Mouse (Mus musculus): ENCODE data around the gene Cyp24a1. TPM values are rescaled to one million over a fixed set of nuclear protein-coding genes. Genes with fewer than 3 reads are reported as not detected.

The Cyp24a1 gene
- polyA plus RNA-seq, 1 experiment from 2014 or later, result not detected

DNA sequence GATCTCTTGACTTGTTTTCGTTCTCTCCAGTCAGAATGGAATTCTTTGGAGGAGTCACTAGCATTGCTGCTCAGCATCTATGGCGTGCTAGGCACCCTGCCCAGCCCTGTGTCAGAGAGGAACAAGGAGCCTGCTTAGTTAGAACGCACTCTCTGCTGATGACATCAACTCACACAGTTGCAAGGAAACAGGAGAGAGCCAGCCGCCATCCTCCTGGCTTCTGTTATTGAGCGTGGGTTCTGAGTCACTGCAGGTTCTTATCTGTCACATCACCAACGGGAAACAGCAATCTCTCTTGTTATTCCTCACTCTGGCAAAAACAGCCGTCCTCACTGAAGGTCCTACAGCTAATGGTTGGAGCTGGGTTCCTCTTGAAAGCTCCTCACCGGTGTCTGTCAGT lies 6.4 kb upstream of the Cyp24a1 start:
- H3K4me2 ChIP-seq (replicated peaks; ENCODE audit: low read depth), result no peak overlapping the region
- H3K36me3 ChIP-seq (ENCODE audit: control insufficient read depth, insufficient read depth), result no peaks in the 10 kb centered on the region
- no peak overlapping the region for H3K27ac ChIP-seq (ENCODE audit: low read depth, low read length)
- H3K4me3 ChIP-seq (ENCODE audit: low read depth, low read length), result no peak overlapping the region
- ATAC-seq, result no peak
- H3K4me1 ChIP-seq (replicated peaks; ENCODE audit: control insufficient read depth, insufficient read depth, low read length), result no peaks in the 10 kb centered on the region
- H3K27me3 ChIP-seq (replicated peaks; ENCODE audit: control insufficient read depth, insufficient read depth, low read length), result peaks cover 7% of the 10 kb centered on the region; the same call in 1 of the 2 replicates
- WGBS, result 35% methylated on average over 8 of the region's 8 CpGs
- no peak for TF ChIP-seq CTCF (IDR thresholded peaks at IDR 0.05; ENCODE audit: low read depth)
- no peak overlapping the region for H3K9ac ChIP-seq (ENCODE audit: low read depth, low read length)
- no peaks in the 10 kb centered on the region for H3K9me3 ChIP-seq (ENCODE audit: control insufficient read depth)

DNA sequence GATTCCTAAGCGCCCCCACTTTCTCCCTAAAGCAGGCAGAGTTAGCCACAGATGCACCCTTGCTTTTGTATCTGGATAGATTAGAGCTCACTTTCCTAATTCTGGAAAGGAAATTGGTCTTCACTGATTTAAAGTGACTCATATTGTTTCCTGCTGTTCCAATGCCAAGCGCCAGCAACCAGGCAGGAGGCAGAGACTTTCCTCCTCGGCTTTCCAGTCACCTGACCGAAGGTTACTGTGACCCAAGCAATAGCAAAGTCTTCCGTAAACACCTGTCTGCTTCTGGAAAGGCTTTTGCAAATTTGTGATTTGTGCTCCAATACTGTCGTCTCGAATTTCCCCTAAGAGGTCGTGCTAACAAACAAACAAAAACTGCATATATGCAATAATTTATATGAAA lies 1.1 kb upstream of the Cyp24a1 start:
- no peaks in the 10 kb centered on the region for H3K9me3 ChIP-seq (ENCODE audit: control insufficient read depth)
- peaks cover 58% of the 10 kb centered on the region for H3K27me3 ChIP-seq (replicated peaks; ENCODE audit: control insufficient read depth, insufficient read depth, low read length)
- H3K27ac ChIP-seq (ENCODE audit: low read depth, low read length), result no peak overlapping the region
- no peak overlapping the region for H3K4me3 ChIP-seq (ENCODE audit: low read depth, low read length)
- WGBS, result 16% methylated on average over 8 of the region's 8 CpGs
- no peak for TF ChIP-seq CTCF (IDR thresholded peaks at IDR 0.05; ENCODE audit: low read depth)
- ATAC-seq, result no peak
- H3K4me1 ChIP-seq (replicated peaks; ENCODE audit: control insufficient read depth, insufficient read depth, low read length), result no peaks in the 10 kb centered on the region; the same call in 1 of the 2 replicates
- no peaks in the 10 kb centered on the region for H3K36me3 ChIP-seq (ENCODE audit: control insufficient read depth, insufficient read depth)
- H3K9ac ChIP-seq (ENCODE audit: low read depth, low read length), result no peak overlapping the region
- H3K4me2 ChIP-seq (replicated peaks; ENCODE audit: low read depth), result no peak overlapping the region

DNA sequence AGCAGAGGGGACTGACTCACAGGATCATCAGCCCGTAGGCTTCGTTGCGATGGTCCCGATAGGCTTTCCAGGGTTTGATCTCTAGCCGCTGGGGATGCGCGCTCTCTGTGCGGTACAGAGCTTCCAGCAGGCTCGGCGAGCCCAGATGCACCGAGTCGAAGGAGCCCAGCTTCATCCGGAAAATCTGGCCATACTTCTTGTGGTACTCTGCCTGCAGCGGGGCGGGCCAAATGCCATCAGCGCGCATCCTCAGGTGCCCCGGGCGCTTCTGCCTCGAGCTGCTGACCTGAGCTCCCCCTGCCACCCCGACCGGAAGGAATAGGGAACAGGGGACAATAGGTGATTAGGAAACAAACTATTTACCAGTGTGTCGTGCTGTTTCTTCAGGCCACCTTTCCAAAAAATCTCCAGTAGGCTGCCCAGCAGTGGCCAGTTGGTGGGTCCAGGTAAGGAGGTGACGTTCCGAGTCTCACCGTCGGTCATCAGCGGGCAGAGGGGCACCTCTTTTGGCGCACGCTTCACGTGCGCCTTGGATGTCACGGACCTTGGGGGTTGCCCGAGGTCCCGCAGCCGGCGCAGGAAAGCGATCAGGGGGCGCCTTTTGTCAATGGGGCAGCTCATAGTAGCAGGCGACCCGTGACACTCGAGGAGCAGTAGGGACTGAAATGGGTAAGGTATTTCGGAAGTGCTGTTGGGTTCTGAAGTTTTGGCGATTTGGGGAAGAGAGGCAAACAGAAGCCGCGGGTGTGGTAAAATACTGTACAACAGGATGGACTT lies 603 bp downstream of the Cyp24a1 start, which contains the start of gene Pfdn4:
Gene Pfdn4, plus strand, starts transcription at position 275 of the 777 bp plus-strand sequence.
- ATAC-seq, result no peak
- Histone ChIP-seq H3K9me3 (ENCODE audit: control insufficient read depth) (no peaks in the 10 kb centered on the region), H3K27ac (ENCODE audit: low read depth, low read length) (no peak within 1 kb of the TSS), H3K4me2 (replicated peaks; ENCODE audit: low read depth) (peak within 1 kb of the TSS; percentile 56), H3K27me3 (replicated peaks; ENCODE audit: control insufficient read depth, insufficient read depth, low read length) (peaks cover 65% of the 10 kb centered on the region), H3K4me3 (ENCODE audit: low read depth, low read length) (peak within 1 kb of the TSS; percentile 12; the same call in 1 of the 2 replicates), H3K9ac (ENCODE audit: low read depth, low read length) (no peak within 1 kb of the TSS), H3K4me1 (replicated peaks; ENCODE audit: control insufficient read depth, insufficient read depth, low read length) (no peaks in the 10 kb centered on the region; the same call in 1 of the 2 replicates), H3K36me3 (ENCODE audit: control insufficient read depth, insufficient read depth) (no peaks in the 10 kb centered on the region)
- WGBS, result under 1% methylated on average over 46 of the region's 46 CpGs
- no peak for TF ChIP-seq CTCF (IDR thresholded peaks at IDR 0.05; ENCODE audit: low read depth)

DNA sequence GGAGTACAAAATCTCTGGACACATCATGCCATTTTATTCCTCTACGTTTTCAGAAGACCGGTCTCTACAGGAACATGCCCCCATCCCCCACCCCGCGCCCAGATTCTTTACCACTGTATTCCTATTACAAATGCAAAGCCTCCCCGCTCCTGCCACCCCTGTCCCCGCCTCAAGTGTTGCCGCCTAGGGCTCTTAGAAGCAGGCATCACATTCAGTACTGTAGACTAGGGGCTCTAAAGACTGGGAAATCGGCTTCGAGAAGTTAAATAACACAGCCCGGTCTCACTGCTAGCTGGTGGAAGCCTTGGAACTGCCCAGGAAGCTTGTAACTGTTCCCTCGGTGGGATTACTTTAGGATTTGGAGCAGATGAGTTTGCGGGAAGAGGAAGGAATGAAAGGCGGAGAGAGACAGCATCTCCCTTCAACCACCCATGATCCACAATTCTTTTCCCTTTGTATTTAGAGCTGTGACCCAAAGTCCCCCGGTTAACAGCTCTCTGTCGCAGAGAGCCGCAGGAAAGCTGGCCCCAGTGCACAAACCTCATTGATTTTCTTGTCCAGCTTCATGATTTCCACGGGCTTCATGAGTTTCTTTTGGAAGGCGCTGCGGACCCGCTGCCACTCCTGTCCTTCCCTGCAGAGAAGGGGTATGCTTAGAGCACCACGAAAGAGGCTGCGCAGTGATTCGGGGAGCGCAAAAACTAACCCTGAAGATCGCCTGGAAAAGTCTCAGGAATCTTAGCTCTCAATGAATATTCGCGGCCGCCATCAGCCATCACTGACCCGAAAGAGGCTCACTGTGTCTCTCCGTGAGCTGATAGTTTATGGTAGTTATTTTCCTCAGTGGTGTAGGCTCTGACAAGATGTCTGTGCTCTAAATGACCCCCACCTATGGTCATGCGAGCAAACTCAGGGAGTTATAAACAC lies 1.9 kb downstream of the Cyp24a1 start:
- Histone ChIP-seq H3K4me1 (replicated peaks; ENCODE audit: control insufficient read depth, insufficient read depth, low read length) (no peaks in the 10 kb centered on the region; the same call in 1 of the 2 replicates), H3K36me3 (ENCODE audit: control insufficient read depth, insufficient read depth) (no peaks in the 10 kb centered on the region), H3K4me2 (replicated peaks; ENCODE audit: low read depth) (no peak overlapping the region), H3K4me3 (ENCODE audit: low read depth, low read length) (no peak overlapping the region), H3K9me3 (ENCODE audit: control insufficient read depth) (no peaks in the 10 kb centered on the region), H3K27ac (ENCODE audit: low read depth, low read length) (no peak overlapping the region), H3K9ac (ENCODE audit: low read depth, low read length) (no peak overlapping the region), H3K27me3 (replicated peaks; ENCODE audit: control insufficient read depth, insufficient read depth, low read length) (peaks cover 65% of the 10 kb centered on the region)
- WGBS, result 4% methylated on average over 31 of the region's 31 CpGs
- no peak for ATAC-seq
- no peak for TF ChIP-seq CTCF (IDR thresholded peaks at IDR 0.05; ENCODE audit: low read depth)

DNA sequence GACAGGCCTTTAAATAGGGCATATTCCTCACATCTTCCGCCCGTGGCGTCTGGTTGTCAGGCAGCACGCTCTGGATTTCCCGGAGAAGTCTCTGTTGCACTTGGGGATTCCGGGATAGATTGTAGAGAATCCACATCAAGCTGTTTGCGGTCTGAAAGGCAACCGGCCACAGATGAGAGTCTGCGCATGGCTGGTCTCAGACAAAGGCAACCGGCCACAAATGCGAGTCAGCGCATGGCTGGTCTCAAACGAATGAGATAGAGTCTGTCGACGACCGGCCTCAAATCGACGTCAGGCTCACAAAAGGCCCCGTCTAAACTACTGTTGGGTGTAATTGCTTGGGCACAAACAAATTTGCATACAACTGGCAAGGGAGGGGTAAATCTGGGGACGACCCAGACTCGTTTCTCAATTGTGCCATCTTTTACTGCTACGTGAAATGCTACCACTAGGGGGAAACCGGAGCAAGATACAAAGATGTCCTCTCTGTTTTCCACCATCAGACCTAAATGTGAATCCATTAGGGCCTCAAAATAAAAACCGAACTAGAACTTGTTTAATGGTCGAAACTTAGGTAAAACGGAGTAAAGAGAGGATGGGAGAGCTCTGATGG lies 8.9 kb downstream of the Cyp24a1 start:
- H3K27me3 ChIP-seq (replicated peaks; ENCODE audit: control insufficient read depth, insufficient read depth, low read length), result peaks cover 18% of the 10 kb centered on the region; the same call in 1 of the 2 replicates
- no peaks in the 10 kb centered on the region for H3K36me3 ChIP-seq (ENCODE audit: control insufficient read depth, insufficient read depth)
- H3K9ac ChIP-seq (ENCODE audit: low read depth, low read length), result no peak overlapping the region
- H3K4me2 ChIP-seq (replicated peaks; ENCODE audit: low read depth), result no peak overlapping the region
- WGBS, result 60% methylated on average over 26 of the region's 26 CpGs
- H3K9me3 ChIP-seq (ENCODE audit: control insufficient read depth), result no peaks in the 10 kb centered on the region
- H3K4me1 ChIP-seq (replicated peaks; ENCODE audit: control insufficient read depth, insufficient read depth, low read length), result no peaks in the 10 kb centered on the region
- no peak overlapping the region for H3K4me3 ChIP-seq (ENCODE audit: low read depth, low read length)
- peak; percentile 75 for TF ChIP-seq CTCF (IDR thresholded peaks at IDR 0.05; ENCODE audit: low read depth)
- no peak overlapping the region for H3K27ac ChIP-seq (ENCODE audit: low read depth, low read length)
- no peak for ATAC-seq

DNA sequence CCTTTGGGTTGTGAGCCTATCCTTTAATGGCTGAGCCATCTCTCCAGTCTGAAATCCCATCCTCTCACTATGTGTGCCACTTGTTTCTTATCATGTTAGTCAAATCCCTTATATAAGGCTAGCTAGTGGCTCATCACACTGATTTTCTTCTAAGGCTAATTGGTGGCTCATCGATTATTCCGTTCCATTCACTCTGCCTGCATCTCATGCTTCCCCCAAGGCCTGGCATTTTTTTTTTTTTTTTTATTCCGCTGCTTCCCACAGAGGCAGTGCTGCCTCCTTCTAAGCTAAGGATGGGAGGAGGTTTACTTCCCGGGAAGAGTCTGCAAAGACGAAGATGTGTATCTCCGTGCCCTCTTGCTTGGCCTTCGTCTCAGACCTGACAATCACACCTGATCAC lies 9.7 kb downstream of the Cyp24a1 start:
- Histone ChIP-seq H3K36me3 (ENCODE audit: control insufficient read depth, insufficient read depth) (no peaks in the 10 kb centered on the region), H3K9ac (ENCODE audit: low read depth, low read length) (no peak overlapping the region), H3K9me3 (ENCODE audit: control insufficient read depth) (no peaks in the 10 kb centered on the region), H3K4me3 (ENCODE audit: low read depth, low read length) (no peak overlapping the region), H3K27me3 (replicated peaks; ENCODE audit: control insufficient read depth, insufficient read depth, low read length) (peaks cover 14% of the 10 kb centered on the region; the same call in 1 of the 2 replicates), H3K27ac (ENCODE audit: low read depth, low read length) (no peak overlapping the region), H3K4me1 (replicated peaks; ENCODE audit: control insufficient read depth, insufficient read depth, low read length) (no peaks in the 10 kb centered on the region), H3K4me2 (replicated peaks; ENCODE audit: low read depth) (no peak overlapping the region)
- no peak for ATAC-seq
- TF ChIP-seq CTCF (IDR thresholded peaks at IDR 0.05; ENCODE audit: low read depth), result no peak
- 86% methylated on average over 7 of the region's 7 CpGs for WGBS
